Mouse (Mus musculus): ENCODE data around the gene Tarm1. TPM values are rescaled to one million over a fixed set of nuclear protein-coding genes. Genes with fewer than 3 reads are reported as not detected.

Gene Tarm1
- 52.4 and 54.9 TPM in 2 replicates for total RNA-seq (2023)

DNA sequence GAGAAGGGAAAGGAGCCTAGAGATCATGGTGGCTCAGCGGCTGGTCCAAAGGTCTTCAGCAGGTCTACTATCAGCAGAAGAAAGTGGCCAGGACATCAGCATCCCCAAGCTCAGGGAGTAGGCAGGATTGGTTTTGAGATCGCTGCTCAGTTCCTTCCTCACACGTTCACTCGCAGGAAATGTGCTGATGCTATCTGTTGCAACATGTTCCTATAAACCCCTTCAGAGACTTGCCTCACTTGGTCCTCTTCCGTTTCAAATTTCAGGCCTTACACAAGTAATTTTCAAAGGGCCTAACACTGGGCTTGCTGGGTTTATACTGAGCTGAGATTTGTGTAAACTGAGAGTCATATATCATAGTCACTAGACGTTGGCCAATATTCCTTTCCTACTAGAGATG is at the start of gene Tarm1:
Tarm1 (minus strand) TSS at position 186 of the 400 bp plus-strand sequence.

Other genes starting within 250 kb of the Tarm1 start
- 164 and 175 TPM in 2 replicates for gene Myadm, start 213.5 kb downstream of the Tarm1 start, total RNA-seq (2023)
- 3.4 and 8.3 TPM in 2 replicates for gene Prkcg, start 213.4 kb downstream of the Tarm1 start, total RNA-seq (2023)
- gene Cacng7, start 169.7 kb downstream of the Tarm1 start, total RNA-seq (2023) = not detected in 2 replicates
- gene Cacng8, start 111.9 kb downstream of the Tarm1 start, total RNA-seq (2023) = not detected in 2 replicates
- not detected in 2 replicates for gene Cacng6, start 78.4 kb downstream of the Tarm1 start, total RNA-seq (2023)
- gene Oscar, start 113.5 kb upstream of the Tarm1 start, total RNA-seq (2023) = not detected in 2 replicates
- 255 and 302 TPM in 2 replicates for gene Ndufa3, start 114.7 kb upstream of the Tarm1 start, total RNA-seq (2023)
- 19.2 and 24.4 TPM in 2 replicates for gene Tfpt, start 127.3 kb upstream of the Tarm1 start, total RNA-seq (2023)
- gene Prpf31, start 127.4 kb upstream of the Tarm1 start, total RNA-seq (2023) = 23.5 and 27.7 TPM in 2 replicates
- 72.2 and 93.0 TPM in 2 replicates for gene Cnot3, start 142.6 kb upstream of the Tarm1 start, total RNA-seq (2023)
- 5.6 and 6.7 TPM in 2 replicates for gene Leng1, start 163.2 kb upstream of the Tarm1 start, total RNA-seq (2023)
- 18.1 and 19.3 TPM in 2 replicates for gene Tmc4, start 174.9 kb upstream of the Tarm1 start, total RNA-seq (2023)
- gene Tsen34, start 190.2 kb upstream of the Tarm1 start, total RNA-seq (2023) = 35.7 and 48.3 TPM in 2 replicates
- gene Mboat7, start 190.9 kb upstream of the Tarm1 start, total RNA-seq (2023) = 184 and 188 TPM in 2 replicates
- 964 and 1,181 TPM in 2 replicates for gene Rps9, start 201.4 kb upstream of the Tarm1 start, total RNA-seq (2023)
- 306 and 318 TPM in 2 replicates for gene Pirb, start 217.8 kb upstream of the Tarm1 start, total RNA-seq (2023)

Measured in neutrophil, adult 65 days (primary cell).